Mouse (Mus musculus): Measurements from ENCODE around the gene Zpbp2.
"Not testable (repeated sequence)": the region's sequence is repeated elsewhere in the genome, so short reads cannot be mapped to it uniquely, and the experiment has no call there.

The Zpbp2 gene

DNA sequence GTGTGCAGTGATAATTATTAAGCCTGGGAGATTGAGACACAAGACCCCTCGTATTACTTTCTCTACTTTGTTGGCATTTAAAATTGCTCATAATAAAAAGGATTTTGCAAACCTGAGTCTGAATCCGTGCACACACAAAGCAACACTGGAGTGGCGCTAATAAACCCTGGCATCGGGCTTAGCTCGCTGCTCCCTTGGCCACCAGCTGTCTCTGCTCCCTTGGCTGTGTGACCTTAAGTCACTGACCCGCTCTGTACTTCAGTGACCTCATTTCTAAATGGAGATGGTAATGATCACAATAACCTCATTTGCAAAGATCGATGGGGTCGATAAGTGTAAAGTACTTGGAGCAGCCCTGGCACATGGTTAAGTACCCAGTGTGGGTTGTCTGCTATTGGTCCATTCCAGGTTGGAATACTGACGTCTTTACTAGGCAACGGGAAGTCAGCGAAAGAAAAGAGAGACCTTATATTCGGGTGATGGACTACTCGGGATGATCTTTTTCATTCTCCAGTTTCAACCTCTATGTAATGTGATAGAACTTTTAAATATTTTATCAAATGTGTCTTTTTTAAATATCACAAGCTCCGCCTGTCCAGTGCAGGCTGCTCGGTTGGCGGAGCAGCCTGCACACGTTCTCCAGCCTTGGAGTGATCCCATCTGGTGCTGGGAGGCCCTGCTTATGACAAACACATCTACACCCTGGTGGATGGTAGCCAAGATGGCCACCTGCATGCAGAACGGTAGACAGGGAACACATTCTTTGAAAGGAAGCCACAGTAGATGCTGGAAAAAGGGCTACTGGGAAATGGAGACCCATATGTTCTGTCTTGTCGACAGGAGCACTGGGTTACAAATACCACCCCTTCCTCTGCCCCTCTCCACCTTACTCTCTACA lies 39.9 kb downstream of the Zpbp2 start:
- no peak for DNase-seq

GRCm38 (mm10) chr11:98595021-98595420 lies 44.1 kb downstream of the Zpbp2 start:
- no peak for DNase-seq

DNA sequence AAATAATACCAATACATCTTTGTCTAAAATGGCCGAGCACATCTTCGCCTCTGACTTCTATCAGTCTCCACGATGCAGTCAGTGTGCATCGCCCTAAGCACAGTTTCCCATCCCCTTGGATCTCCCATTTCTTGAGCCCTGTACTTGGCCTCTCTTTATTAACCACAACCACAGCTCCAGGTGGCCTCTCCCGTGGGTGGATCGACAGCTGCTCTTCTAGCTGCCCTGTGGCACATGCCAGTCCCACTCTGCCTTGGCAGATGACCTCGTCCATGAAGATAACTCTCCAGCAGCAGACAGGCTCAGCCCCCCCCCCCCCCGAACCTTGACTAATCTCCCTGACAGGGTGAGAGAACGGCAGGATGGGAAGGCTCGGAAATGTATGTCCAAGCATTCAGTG lies 44.6 kb downstream of the Zpbp2 start:
- no peak for DNase-seq

DNA sequence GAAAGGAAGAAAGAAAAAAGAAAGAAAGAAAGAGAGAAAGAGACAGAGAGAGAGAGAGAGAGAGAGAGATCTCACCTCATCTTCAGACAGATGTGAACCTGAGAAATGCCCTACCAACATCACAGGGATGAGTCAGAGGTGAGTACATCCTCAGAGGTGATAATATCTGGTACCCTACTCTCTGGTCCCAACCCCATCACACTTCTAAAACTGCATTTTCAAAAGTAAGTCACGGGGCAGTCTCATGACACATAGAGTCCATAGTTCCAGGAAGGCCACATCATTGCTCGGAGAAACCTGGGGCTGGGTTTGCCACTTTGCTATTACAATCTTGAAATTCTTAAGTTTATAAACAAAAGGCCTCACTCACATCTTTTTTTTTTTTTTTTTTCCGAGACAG lies 45.1 kb downstream of the Zpbp2 start:
- DNase-seq = no peak

GRCm38 (mm10) chr11:98597363-98597762 lies 46.5 kb downstream of the Zpbp2 start:
- peak; percentile 78 for DNase-seq

DNA sequence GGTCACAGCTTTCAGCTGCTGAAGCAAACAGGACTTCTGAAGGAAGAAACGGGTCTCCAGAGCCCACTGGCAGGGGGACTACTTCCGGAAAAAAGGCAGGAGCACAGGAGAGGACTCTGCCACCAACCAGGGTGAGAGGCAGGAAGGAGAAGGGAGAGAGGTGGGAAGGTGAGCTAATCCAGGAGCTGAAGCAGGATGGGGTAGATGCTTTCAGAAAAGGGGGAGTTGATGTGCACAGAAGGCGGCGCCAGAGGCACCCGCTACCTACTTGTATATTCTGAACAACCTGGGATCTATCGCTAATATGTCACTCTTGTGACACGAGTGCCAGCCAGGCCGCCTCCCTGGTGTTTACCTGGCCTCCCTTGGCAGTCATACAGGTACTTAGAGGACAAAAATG lies 47.1 kb downstream of the Zpbp2 start, which contains the start of gene Lrrc3c:
Gene Lrrc3c, plus strand, starts transcription at position 301 of the 400 bp plus-strand sequence.
- no peak for DNase-seq

- no peak for DNase-seq
Measured at GRCm38 (mm10) chr11:98598851-98599290, 48.0 kb downstream of the Zpbp2 start.

DNA sequence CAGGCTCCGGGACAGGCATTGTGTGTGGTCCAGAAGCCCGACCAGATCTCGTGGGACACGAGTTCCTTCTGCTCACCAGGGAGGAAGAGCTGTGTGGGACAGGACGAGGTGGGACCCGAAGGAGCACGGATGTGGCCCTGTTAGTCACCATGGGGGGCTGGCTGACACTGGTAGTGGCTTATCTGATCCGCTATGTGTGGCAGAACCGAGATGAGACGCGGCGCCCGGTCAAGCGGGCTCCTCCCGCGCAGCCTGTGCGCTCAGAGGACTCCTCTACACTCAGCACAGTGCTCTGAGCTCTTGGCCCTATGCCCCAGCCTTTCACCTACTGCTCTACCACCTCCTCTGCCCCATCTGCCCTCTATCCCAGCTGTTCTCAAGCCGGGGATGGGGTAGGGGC lies 48.4 kb downstream of the Zpbp2 start:
- DNase-seq = no peak

DNA sequence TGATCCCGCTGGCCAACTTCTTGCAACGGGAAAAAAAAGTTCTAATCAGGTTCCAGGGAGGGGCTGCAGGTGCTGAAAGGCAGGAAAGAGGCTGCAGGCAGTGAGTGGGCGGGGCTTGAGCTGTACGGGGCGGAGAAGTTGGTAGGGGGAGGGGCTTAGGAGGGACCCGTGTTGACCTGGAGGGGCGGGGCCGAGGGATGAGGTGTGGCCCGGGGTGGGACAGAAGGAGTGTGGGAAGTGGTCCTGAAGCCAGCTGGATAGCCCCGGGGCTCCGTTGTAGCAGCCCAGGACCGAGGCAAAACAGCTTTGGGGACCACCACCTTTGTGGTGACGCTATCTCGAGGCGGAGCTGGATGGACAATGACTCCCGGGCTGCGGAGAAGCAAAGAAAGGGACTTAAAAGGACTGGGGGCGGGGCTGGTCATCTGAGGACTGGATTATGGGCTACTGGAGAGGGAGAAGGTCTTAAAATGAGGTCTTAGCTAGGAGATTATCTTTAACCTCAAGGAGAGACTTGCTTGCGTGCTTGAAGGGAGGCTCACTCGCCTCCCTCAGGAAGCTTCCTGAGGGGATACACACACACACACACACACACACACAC lies 51.3 kb downstream of the Zpbp2 start:
- peak; percentile 64 for DNase-seq

- no peak for DNase-seq
Measured at GRCm38 (mm10) chr11:98603953-98604352, 53.1 kb downstream of the Zpbp2 start.

DNA sequence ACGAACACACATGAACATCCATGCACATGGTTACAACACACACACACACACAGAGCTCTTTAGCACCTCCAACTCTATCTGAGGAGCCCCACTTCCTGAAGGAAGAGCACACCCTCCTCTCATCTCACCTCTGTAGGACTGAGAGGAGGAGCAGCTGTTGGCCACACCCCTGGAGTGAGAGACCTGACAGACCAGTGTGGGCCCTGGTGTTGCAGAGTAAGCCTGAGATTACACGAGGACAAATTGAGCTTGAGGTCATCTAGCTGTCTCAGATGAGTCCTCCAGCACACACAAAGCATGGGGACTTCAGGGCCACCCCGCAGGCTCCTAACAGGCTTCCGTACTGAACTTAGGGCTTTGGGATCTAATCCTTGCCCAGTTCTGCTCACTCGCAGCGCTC lies 54.0 kb downstream of the Zpbp2 start:
- DNase-seq = not testable (repeated sequence)

DNA sequence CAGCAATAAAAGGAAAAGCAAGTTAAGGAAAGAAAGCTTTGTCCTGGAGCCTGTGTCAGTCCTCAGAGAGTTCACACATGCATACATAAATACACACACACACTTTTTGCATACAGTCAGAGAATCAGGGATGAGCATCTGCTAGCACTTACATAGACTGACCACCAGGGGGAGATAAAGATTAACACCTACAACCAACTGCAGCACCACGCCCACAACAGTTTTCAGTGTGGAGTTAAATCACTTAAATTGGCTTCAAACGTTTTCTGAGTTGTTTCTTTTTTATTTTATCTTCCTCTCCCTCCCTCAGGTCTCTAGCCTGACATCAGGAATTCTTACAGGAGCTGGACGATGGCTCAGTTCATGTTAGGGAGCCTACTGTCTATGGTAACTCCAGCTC lies 55.9 kb downstream of the Zpbp2 start:
- DNase-seq = peak; percentile 50

Data from kidney, postnatal 10 days (tissue).